Mouse (Mus musculus) spleen, adult 2 months (tissue): ENCODE data around the gene 4931414P19Rik.

ENCODE experiments used
- CTCF ChIP-seq: fragments of 200-500 bp; IDR thresholded peaks from 2 replicates; pipeline ENCODE4 v1.5.1; 2011; ENCODE audit warnings: mild to moderate bottlenecking, inconsistent platforms; ENCODE audit not compliant: insufficient read depth, insufficient read length, insufficient replicate concordance; ENCODE audit errors: extremely low read depth
- POLR2A ChIP-seq: fragments of 200-500 bp; IDR thresholded peaks from 2 replicates; pipeline ENCODE4 v1.6.1; 2011; ENCODE audit warnings: low read depth, low read length, inconsistent platforms

DNA sequence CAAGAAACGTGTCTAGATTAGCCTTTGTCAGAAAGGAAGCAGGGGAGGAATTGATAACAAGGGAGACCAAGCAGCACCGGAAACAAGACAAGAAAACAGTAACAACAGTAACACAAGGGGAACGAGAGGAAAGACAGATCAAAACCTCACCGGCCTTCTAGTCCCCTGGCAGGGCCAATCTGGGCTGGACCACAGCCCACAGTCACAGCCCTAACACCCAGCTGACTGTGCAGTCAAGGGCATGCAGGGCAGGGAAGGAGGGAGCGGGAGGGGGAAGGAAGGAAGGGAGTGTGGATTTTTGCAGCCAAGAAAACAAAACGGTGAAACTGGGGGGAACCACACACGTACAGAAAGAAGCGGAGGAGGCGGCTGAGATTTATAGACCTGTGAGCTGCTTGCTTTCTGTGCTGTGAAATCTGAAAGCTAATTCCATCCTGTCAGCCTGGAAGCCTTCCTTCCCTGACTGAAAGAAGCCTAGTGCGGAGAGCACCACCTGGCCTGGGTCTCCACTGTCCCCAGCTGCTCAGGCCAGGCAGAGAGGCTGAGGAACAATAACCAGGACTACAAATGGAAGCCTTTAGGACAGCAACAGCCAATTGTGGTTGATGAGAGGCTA lies 13.4 kb downstream of the 4931414P19Rik start:
- no peak for TF ChIP-seq CTCF
- no peak for TF ChIP-seq POLR2A
